Mouse (Mus musculus) forebrain, postnatal 0 days (tissue): ENCODE data around the gene Adam19. TPM values are rescaled to one million over a fixed set of nuclear protein-coding genes. Genes with fewer than 3 reads are reported as not detected.

ENCODE experiments used
- ATAC-seq: fragments of 200-750 bp; cut with Nextera tagmentation; 2 replicates; pipeline ENCODE4 v1.8.0; 2017; ENCODE audit warnings: mild to moderate bottlenecking, moderate library complexity
- DNase-seq: peaks from one replicate; pipeline ENCODE4 v3.0.0-alpha.2; 2015
- H3K27ac ChIP-seq: fragments of 300-500 bp; sonication (generic); 2 replicates; pipeline ENCODE4 v1.5.1; 2014; ENCODE audit warnings: low read depth, mild to moderate bottlenecking, antibody characterized with exemption, low read length, moderate library complexity, mixed read lengths
- H3K27me3 ChIP-seq: fragments of 300-500 bp; sonication (generic); 2 replicates; pipeline ENCODE4 v1.6.1; 2014; ENCODE audit warnings: mild to moderate bottlenecking, low read length, mixed read lengths; ENCODE audit not compliant: insufficient read depth
- H3K36me3 ChIP-seq: fragments of 300-500 bp; sonication (generic); 2 replicates; pipeline ENCODE4 v1.6.1; 2014; ENCODE audit warnings: mild to moderate bottlenecking, moderate library complexity; ENCODE audit not compliant: insufficient read depth
- H3K4me1 ChIP-seq: fragments of 300-500 bp; sonication (generic); 2 replicates; pipeline ENCODE4 v1.6.1; 2014; ENCODE audit warnings: antibody characterized with exemption; ENCODE audit not compliant: insufficient read depth
- H3K4me2 ChIP-seq: fragments of 300-500 bp; sonication (generic); 2 replicates; pipeline ENCODE4 v1.6.1; 2014; ENCODE audit warnings: low read depth, mild to moderate bottlenecking, moderate library complexity
- H3K4me3 ChIP-seq: fragments of 300-500 bp; sonication (generic); 2 replicates; pipeline ENCODE4 v1.5.1; 2014; ENCODE audit warnings: low read depth, low read length, mixed read lengths
- H3K9ac ChIP-seq: fragments of 300-500 bp; sonication (generic); 2 replicates; pipeline ENCODE4 v1.6.1; 2014; ENCODE audit warnings: mild to moderate bottlenecking
- H3K9me3 ChIP-seq: fragments of 300-500 bp; sonication (generic); 2 replicates; pipeline ENCODE4 v1.6.1; 2016; ENCODE audit warnings: low read length
- CTCF ChIP-seq: sonication (generic); IDR thresholded peaks from 2 replicates; pipeline ENCODE4 v1.5.1; 2016; ENCODE audit warnings: antibody characterized with exemption, control low read depth, low read depth
- WGBS: fragments of 180-500 bp; shearing (Covaris S2); extraction: QIAGEN DNeasy Blood & Tissue Kit; methylation state at CpG from one replicate; pipeline ENCODE4 v1.1.7; 2014; 5-methylcytosine and 5-hydroxymethylcytosine counted together
- polyA plus RNA-seq: library from polyadenylated mRNA; unstranded; fragments of >200 nt; fragmentation: Nextera tagmentation; extraction: Ambion mirVana; gene quantifications from 2 replicates; pipeline ENCODE4 v1.2.1, GENCODE M21; 2015
- total RNA-seq: library from RNA; depleted of rRNA; stranded (reverse); fragments of >200 nt; gene quantifications from 2 replicates; pipeline ENCODE4 v1.2.3, GENCODE M21; 2014

The Adam19 gene
- total and polyA plus RNA-seq, 2 experiments from 2014 or later: 5.0 to 19.8 TPM

DNA sequence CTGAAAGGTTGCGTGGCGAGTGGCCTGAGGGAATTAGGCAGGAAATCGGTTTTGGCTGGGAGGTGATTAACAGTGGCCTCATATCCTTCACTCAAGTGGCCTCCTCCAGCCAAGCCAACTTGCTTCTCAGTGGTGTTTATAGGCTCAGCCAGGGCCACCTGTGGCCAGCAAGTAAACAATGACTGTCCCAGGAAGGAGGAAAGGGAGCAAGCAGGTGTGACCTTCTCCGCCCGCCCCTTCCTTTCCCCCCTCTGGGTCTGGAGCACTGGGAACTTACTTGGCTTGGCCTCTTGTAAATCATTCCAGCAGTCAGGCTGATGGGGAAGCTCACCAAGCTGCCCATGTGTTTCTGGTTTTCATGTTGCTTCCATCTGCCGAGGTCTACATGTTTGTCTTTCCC lies 46.3 kb downstream of the Adam19 start:
- no peak for DNase-seq
- ATAC-seq: no peak
- 86% methylated on average over 6 of the region's 6 CpGs for WGBS
- H3K36me3 ChIP-seq: peaks cover 22% of the 10 kb centered on the region
- no peak overlapping the region for H3K4me2 ChIP-seq
- H3K9ac ChIP-seq: no peak overlapping the region
- TF ChIP-seq CTCF: no peak
- no peak overlapping the region for H3K4me3 ChIP-seq
- H3K9me3 ChIP-seq: no peaks in the 10 kb centered on the region
- H3K27ac ChIP-seq: no peak overlapping the region
- H3K27me3 ChIP-seq: no peaks in the 10 kb centered on the region
- no peaks in the 10 kb centered on the region for H3K4me1 ChIP-seq

- no peak overlapping the region for H3K4me3 ChIP-seq
- H3K36me3 ChIP-seq: peaks cover 7% of the 10 kb centered on the region
- H3K4me2 ChIP-seq: no peak overlapping the region
- no peak for TF ChIP-seq CTCF
- ATAC-seq (no peak), DNase-seq (no peak)
- no peak overlapping the region for H3K9ac ChIP-seq
- no peaks in the 10 kb centered on the region for H3K4me1 ChIP-seq
- 92% methylated on average over 1 of the region's 1 CpGs for WGBS
- no peaks in the 10 kb centered on the region for H3K27me3 ChIP-seq
- no peaks in the 10 kb centered on the region for H3K9me3 ChIP-seq
- H3K27ac ChIP-seq: no peak overlapping the region
Observed at GRCm38 (mm10) chr11:46107046-46107445, 51.3 kb downstream of the Adam19 start.

GRCm38 (mm10) chr11:46109206-46109605 lies 53.4 kb downstream of the Adam19 start:
- H3K36me3 ChIP-seq: peaks cover 7% of the 10 kb centered on the region
- H3K4me3 ChIP-seq: no peak overlapping the region
- H3K9ac ChIP-seq: no peak overlapping the region
- H3K27ac ChIP-seq: no peak overlapping the region
- TF ChIP-seq CTCF: no peak
- no peak for ATAC-seq
- no peaks in the 10 kb centered on the region for H3K4me1 ChIP-seq
- H3K27me3 ChIP-seq: no peaks in the 10 kb centered on the region
- no peak overlapping the region for H3K4me2 ChIP-seq
- DNase-seq: no peak
- WGBS: 30% methylated on average over 5 of the region's 5 CpGs
- H3K9me3 ChIP-seq: no peaks in the 10 kb centered on the region

DNA sequence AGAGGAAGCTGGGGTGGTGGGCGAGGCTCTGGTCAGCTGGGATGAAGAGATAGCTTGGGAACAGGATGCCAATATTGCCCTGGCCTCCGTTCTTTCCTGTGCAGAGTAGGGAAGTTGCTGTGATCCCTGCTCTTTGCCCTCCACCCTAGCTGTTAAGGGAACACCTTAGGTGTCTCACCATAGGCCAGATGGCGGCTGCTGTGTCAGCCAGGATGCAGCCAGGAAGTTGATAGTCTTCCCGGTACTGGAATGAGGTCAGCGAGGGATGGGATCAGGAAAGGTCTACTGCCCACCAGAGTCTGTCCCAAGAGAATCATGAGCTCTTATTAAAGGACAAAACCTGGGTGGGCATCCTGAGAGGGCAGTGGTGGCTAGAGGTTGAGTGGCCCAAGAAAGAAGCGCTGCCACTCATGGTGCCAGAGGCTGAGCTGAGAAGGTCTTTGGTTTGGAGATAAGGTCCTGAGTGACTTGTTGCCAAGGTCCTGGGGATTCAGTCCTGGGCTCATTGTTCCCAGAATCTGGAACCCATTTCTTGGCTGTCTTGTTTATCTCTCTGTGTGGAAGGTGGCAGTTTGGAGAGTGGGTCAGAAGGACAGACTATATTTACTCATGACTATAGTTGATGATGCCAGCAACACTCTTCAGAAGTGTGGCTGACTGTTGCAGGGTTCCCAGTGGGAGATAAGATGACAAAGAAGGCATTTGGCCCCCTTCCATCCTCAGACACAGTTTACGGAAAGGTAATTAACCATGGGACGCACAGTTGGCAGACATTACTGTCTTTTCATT lies 54.6 kb downstream of the Adam19 start:
- 71% methylated on average over 8 of the region's 8 CpGs for WGBS
- Histone ChIP-seq H3K4me2 (no peak overlapping the region), H3K9me3 (no peaks in the 10 kb centered on the region), H3K27ac (no peak overlapping the region), H3K4me3 (no peak overlapping the region), H3K9ac (no peak overlapping the region), H3K36me3 (peaks cover 12% of the 10 kb centered on the region), H3K4me1 (no peaks in the 10 kb centered on the region), H3K27me3 (no peaks in the 10 kb centered on the region)
- DNase-seq (no peak), ATAC-seq (no peak)
- no peak for TF ChIP-seq CTCF

- WGBS: 67% methylated on average over 1 of the region's 1 CpGs
- Histone ChIP-seq H3K9ac (no peak overlapping the region), H3K27me3 (no peaks in the 10 kb centered on the region), H3K27ac (no peak overlapping the region), H3K9me3 (no peaks in the 10 kb centered on the region), H3K4me1 (no peaks in the 10 kb centered on the region), H3K36me3 (peaks cover 12% of the 10 kb centered on the region), H3K4me3 (no peak overlapping the region), H3K4me2 (no peak overlapping the region)
- no peak for TF ChIP-seq CTCF
- DNase-seq (no peak), ATAC-seq (no peak)
Observed at GRCm38 (mm10) chr11:46110945-46111287, 55.1 kb downstream of the Adam19 start.

GRCm38 (mm10) chr11:46113211-46113610 lies 57.4 kb downstream of the Adam19 start:
- TF ChIP-seq CTCF: no peak
- Histone ChIP-seq H3K9me3 (no peaks in the 10 kb centered on the region), H3K4me1 (no peaks in the 10 kb centered on the region), H3K27ac (no peak overlapping the region), H3K27me3 (no peaks in the 10 kb centered on the region), H3K36me3 (peaks cover 17% of the 10 kb centered on the region), H3K4me3 (no peak overlapping the region), H3K9ac (no peak overlapping the region), H3K4me2 (no peak overlapping the region)
- DNase-seq: no peak
- no peak for ATAC-seq
- WGBS: 77% methylated on average over 3 of the region's 3 CpGs

GRCm38 (mm10) chr11:46114221-46114620 lies 58.4 kb downstream of the Adam19 start:
- Histone ChIP-seq H3K27me3 (no peaks in the 10 kb centered on the region), H3K4me2 (no peak overlapping the region), H3K9me3 (no peaks in the 10 kb centered on the region), H3K4me1 (no peaks in the 10 kb centered on the region), H3K9ac (no peak overlapping the region), H3K36me3 (peaks cover 27% of the 10 kb centered on the region), H3K27ac (no peak overlapping the region), H3K4me3 (no peak overlapping the region)
- TF ChIP-seq CTCF: no peak
- DNase-seq (no peak), ATAC-seq (no peak)
- WGBS: 90% methylated on average over 7 of the region's 7 CpGs
